Mouse (Mus musculus): ENCODE results near the gene Oma1. TPM values are rescaled to one million over a fixed set of nuclear protein-coding genes. Genes with fewer than 3 reads are reported as not detected.

Gene Oma1
- total RNA-seq, 1 experiment = 17.4 TPM

GRCm38 (mm10) chr4:103358941-103359448 lies 45.4 kb downstream of the Oma1 start:
- Histone ChIP-seq H3K9me3 (ENCODE audit: control insufficient read depth, insufficient read depth, low read depth, low read length) (no peaks in the 10 kb centered on the region), H3K4me3 (ENCODE audit: insufficient read depth in 1 of 2, low read depth in 1 of 2, low read length in 2 of 2, poor library complexity in 1 of 2, severe bottlenecking in 1 of 2) (no peak overlapping the region)
- TF ChIP-seq HCFC1 (IDR thresholded peaks at IDR 0.05; ENCODE audit: borderline replicate concordance, insufficient read depth, low read length) = no peak
- no peak for TF ChIP-seq ZNF384 (IDR thresholded peaks at IDR 0.05; ENCODE audit: low read depth, low read length)
- no peak for TF ChIP-seq ZC3H11A (IDR thresholded peaks at IDR 0.05; ENCODE audit: borderline replicate concordance, low read depth, low read length)

GRCm38 (mm10) chr4:103382171-103382570 lies 68.6 kb downstream of the Oma1 start:
- no peak for TF ChIP-seq MAFK (IDR thresholded peaks at IDR 0.05; ENCODE audit: insufficient read depth, low read depth, low read length)
- no peak for TF ChIP-seq ZC3H11A (IDR thresholded peaks at IDR 0.05; ENCODE audit: borderline replicate concordance, low read depth, low read length)
- TF ChIP-seq ZNF384 (IDR thresholded peaks at IDR 0.05; ENCODE audit: low read depth, low read length) = no peak
- no peak for TF ChIP-seq HCFC1 (IDR thresholded peaks at IDR 0.05; ENCODE audit: borderline replicate concordance, insufficient read depth, low read length)
- TF ChIP-seq CHD2 (IDR thresholded peaks at IDR 0.05; ENCODE audit: low read depth, low read length) = no peak
- H3K9ac ChIP-seq (ENCODE audit: insufficient read depth, low read depth, low read length, poor library complexity, severe bottlenecking) = no peak overlapping the region
- H3K4me3 ChIP-seq (ENCODE audit: insufficient read depth in 1 of 2, low read depth in 1 of 2, low read length in 2 of 2, poor library complexity in 1 of 2, severe bottlenecking in 1 of 2) = no peak overlapping the region
- no peak overlapping the region for H3K27ac ChIP-seq (ENCODE audit: insufficient read depth, low read depth, low read length, poor library complexity, severe bottlenecking)
- H3K36me3 ChIP-seq (ENCODE audit: control insufficient read depth, insufficient read depth, low read length, poor library complexity, severe bottlenecking) = no peaks in the 10 kb centered on the region
- in situ Hi-C loops (cut with MboI; ENCODE audit: low sequenced_read_pairs in 2 of 2, unreplicated experiment in 2 of 2) = no loop called here
- H3K9me3 ChIP-seq (ENCODE audit: control insufficient read depth, insufficient read depth, low read depth, low read length) = no peaks in the 10 kb centered on the region
- DNase-seq (ENCODE audit: low read depth, low spot score) = no peak
- no peaks in the 10 kb centered on the region for H3K4me1 ChIP-seq (ENCODE audit: control insufficient read depth in 2 of 2, insufficient read depth in 2 of 2, low read length in 2 of 2, poor library complexity in 1 of 2)

More at GRCm38 (mm10) chr4:103358941-103359448, 45.4 kb downstream of the Oma1 start:
- Histone ChIP-seq H3K36me3 (ENCODE audit: control insufficient read depth, insufficient read depth, low read length, poor library complexity, severe bottlenecking) (no peaks in the 10 kb centered on the region), H3K4me1 (ENCODE audit: control insufficient read depth in 2 of 2, insufficient read depth in 2 of 2, low read length in 2 of 2, poor library complexity in 1 of 2) (no peaks in the 10 kb centered on the region), H3K27ac (ENCODE audit: insufficient read depth, low read depth, low read length, poor library complexity, severe bottlenecking) (peak overlapping the region; percentile 7; the same call in 1 of the 2 replicates), H3K9ac (ENCODE audit: insufficient read depth, low read depth, low read length, poor library complexity, severe bottlenecking) (no peak overlapping the region)
- DNase-seq (ENCODE audit: low read depth, low spot score) = no peak
- in situ Hi-C loops (cut with MboI; ENCODE audit: low sequenced_read_pairs in 2 of 2, unreplicated experiment in 2 of 2) = no loop called here

GRCm38 (mm10) chr4:103385031-103385430 lies 71.4 kb downstream of the Oma1 start:
- H3K4me1 ChIP-seq (ENCODE audit: control insufficient read depth in 2 of 2, insufficient read depth in 2 of 2, low read length in 2 of 2, poor library complexity in 1 of 2) = no peaks in the 10 kb centered on the region
- no peak overlapping the region for H3K4me3 ChIP-seq (ENCODE audit: insufficient read depth in 1 of 2, low read depth in 1 of 2, low read length in 2 of 2, poor library complexity in 1 of 2, severe bottlenecking in 1 of 2)
- H3K27ac ChIP-seq (ENCODE audit: insufficient read depth, low read depth, low read length, poor library complexity, severe bottlenecking) = no peak overlapping the region
- H3K9ac ChIP-seq (ENCODE audit: insufficient read depth, low read depth, low read length, poor library complexity, severe bottlenecking) = no peak overlapping the region
- TF ChIP-seq ZNF384 (IDR thresholded peaks at IDR 0.05; ENCODE audit: low read depth, low read length) = no peak
- TF ChIP-seq ZC3H11A (IDR thresholded peaks at IDR 0.05; ENCODE audit: borderline replicate concordance, low read depth, low read length) = no peak
- TF ChIP-seq CHD2 (IDR thresholded peaks at IDR 0.05; ENCODE audit: low read depth, low read length) = no peak
- no peak for TF ChIP-seq HCFC1 (IDR thresholded peaks at IDR 0.05; ENCODE audit: borderline replicate concordance, insufficient read depth, low read length)
- TF ChIP-seq MAFK (IDR thresholded peaks at IDR 0.05; ENCODE audit: insufficient read depth, low read depth, low read length) = no peak
- no peaks in the 10 kb centered on the region for H3K36me3 ChIP-seq (ENCODE audit: control insufficient read depth, insufficient read depth, low read length, poor library complexity, severe bottlenecking)
- no peak for DNase-seq (ENCODE audit: low read depth, low spot score)
- no peaks in the 10 kb centered on the region for H3K9me3 ChIP-seq (ENCODE audit: control insufficient read depth, insufficient read depth, low read depth, low read length)
- in situ Hi-C loops (cut with MboI; ENCODE audit: low sequenced_read_pairs in 2 of 2, unreplicated experiment in 2 of 2) = no loop called here

GRCm38 (mm10) chr4:103385835-103386787 lies 72.5 kb downstream of the Oma1 start:
- Histone ChIP-seq H3K9ac (ENCODE audit: insufficient read depth, low read depth, low read length, poor library complexity, severe bottlenecking) (no peak overlapping the region), H3K4me3 (ENCODE audit: insufficient read depth in 1 of 2, low read depth in 1 of 2, low read length in 2 of 2, poor library complexity in 1 of 2, severe bottlenecking in 1 of 2) (no peak overlapping the region), H3K9me3 (ENCODE audit: control insufficient read depth, insufficient read depth, low read depth, low read length) (no peaks in the 10 kb centered on the region), H3K4me1 (ENCODE audit: control insufficient read depth in 2 of 2, insufficient read depth in 2 of 2, low read length in 2 of 2, poor library complexity in 1 of 2) (no peaks in the 10 kb centered on the region), H3K27ac (ENCODE audit: insufficient read depth, low read depth, low read length, poor library complexity, severe bottlenecking) (no peak overlapping the region), H3K36me3 (ENCODE audit: control insufficient read depth, insufficient read depth, low read length, poor library complexity, severe bottlenecking) (no peaks in the 10 kb centered on the region)
- TF ChIP-seq MAFK (IDR thresholded peaks at IDR 0.05; ENCODE audit: insufficient read depth, low read depth, low read length) (no peak), ZC3H11A (IDR thresholded peaks at IDR 0.05; ENCODE audit: borderline replicate concordance, low read depth, low read length) (no peak), ZNF384 (IDR thresholded peaks at IDR 0.05; ENCODE audit: low read depth, low read length) (no peak)
- no peak for DNase-seq (ENCODE audit: low read depth, low spot score)
- in situ Hi-C loops (cut with MboI; ENCODE audit: low sequenced_read_pairs in 2 of 2, unreplicated experiment in 2 of 2) = no loop called here
